Mouse (Mus musculus): ENCODE data around the gene Pafah1b3.

DNA sequence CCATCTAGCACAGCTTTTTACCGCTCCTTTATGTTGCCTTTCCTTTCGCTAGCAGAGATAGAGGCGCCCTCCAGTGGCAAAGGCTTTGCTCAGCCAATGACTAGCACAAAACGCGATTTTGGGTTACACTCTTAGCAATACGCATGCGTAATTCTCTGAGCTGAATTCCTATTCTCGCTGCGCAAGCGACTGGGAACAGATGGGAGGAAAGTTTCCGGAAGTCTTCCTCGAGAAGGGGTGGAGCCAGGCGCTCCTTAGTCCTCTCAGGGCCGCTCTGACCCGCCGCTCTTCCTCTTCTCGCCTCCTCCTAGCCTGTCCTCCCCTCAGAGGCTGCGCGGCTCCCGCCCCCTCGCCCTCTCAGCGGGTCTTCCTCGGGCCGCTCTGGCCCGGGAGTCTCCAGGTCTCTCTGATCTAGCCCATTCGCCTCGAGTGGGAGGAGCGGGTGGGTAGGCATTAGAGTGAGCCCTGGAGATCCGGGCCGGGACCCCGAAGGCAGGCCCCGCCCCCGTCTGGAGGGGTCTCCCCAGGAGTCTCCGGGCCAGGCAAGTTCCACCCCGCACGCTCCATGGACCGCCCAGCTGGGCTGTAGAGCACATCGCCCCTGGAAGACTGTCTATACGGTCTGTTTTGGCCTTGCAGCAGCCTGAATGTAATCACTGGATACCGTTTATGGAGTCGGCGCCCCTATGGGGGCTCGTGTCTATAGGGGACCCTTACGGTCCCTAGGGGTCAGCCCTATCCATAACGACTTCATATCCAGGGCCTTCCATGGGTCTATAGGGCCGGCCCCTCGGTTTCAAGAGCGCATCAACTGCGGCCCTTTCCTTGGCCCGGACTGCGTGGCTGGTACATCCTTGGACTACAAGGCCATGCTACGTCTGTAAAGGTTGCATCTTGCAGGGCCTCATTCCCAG, 19.0 kb upstream of the Pafah1b3 start, which contains the start of gene Megf8:
- TF ChIP-seq CTCF (IDR thresholded peaks at IDR 0.05; ENCODE audit: low read depth, low read length) (peak; percentile 78), POLR2A (IDR thresholded peaks at IDR 0.05; ENCODE audit: insufficient read depth, low read length) (no peak), EP300 (IDR thresholded peaks at IDR 0.05; ENCODE audit: insufficient read depth, low read depth, low read length) (0 out of 2 replicates have a peak, but pooled peaks have one; percentile 11)

All from ES-Bruce4 (cell line).